In genomic region chr9:57254061-57254460, GRCm38 (mm10) we compare ENCODE assay signal across 25 mouse cellular contexts. TPM values are rescaled to one million over a fixed set of nuclear protein-coding genes. Genes with fewer than 3 reads are reported as not detected.
DNase-seq lines count a peak whose midpoint lies in the region; TF ChIP-seq lines count a peak whose summit lies in the region.
"Had no signal": no experiment of that assay in that cellular context is flagged by ENCODE, and none has a peak within 500 bp of the region (broad histone marks: within the 10 kb centered on the region; RNA-seq: fewer than 3 reads in every experiment).

No protein-coding gene starts in this region.

- no peak for TF ChIP-seq CTCF in kidney, adult 2 months (conservative IDR thresholded peaks at IDR 0.05; ENCODE audit: insufficient read depth, insufficient read length, low read depth, low read length)

- H3K27ac ChIP-seq in kidney, adult 2 months (ENCODE audit: insufficient read depth, low read depth, low read length): no peak overlapping the region
- H3K27ac ChIP-seq: embryonic facial prominence, embryonic 13.5 days; forebrain, embryonic 13.5 days; heart, adult 2 months; heart, embryonic 15.5 days; hindbrain, embryonic 13.5 days had no signal

- TF ChIP-seq POLR2A in kidney, adult 2 months (IDR thresholded peaks at IDR 0.05; ENCODE audit: low read depth, low read length): no peak

- no peak overlapping the region for H3K4me3 ChIP-seq in kidney, adult 2 months (ENCODE audit: insufficient read depth, low read depth, low read length)
- H3K4me3 ChIP-seq: embryonic facial prominence, embryonic 13.5 days; forebrain, embryonic 13.5 days; heart, adult 2 months; heart, embryonic 15.5 days; hindbrain, embryonic 13.5 days had no signal

- 57% methylated on average over 7 of the region's 7 CpGs for WGBS in kidney, adult 2 months

- no peaks in the 10 kb centered on the region; the same call in 1 of the 2 replicates for H3K36me3 ChIP-seq in kidney, adult 2 months (ENCODE audit: control insufficient read depth, insufficient read depth, low read length)

- DNase-seq in adrenal gland, postnatal 10 days: peak; percentile 62
- no peak for DNase-seq in adrenal gland, adult 8-10 months
- peak; percentile 60 for DNase-seq in kidney, adult 2 months
- no peak for DNase-seq in kidney, adult 11 months
- DNase-seq in ovary, adult 18-20 months (ENCODE audit: low spot score): peak; percentile 60
- DNase-seq in ovary, postnatal 14 days (ENCODE audit: low spot score): no peak
- peak; percentile 57 to 72 for DNase-seq in kidney, postnatal 36 days
- DNase-seq: B cell, adult 2 months; cerebellum, adult 18-20 months; cerebellum, adult 9-11 months; cerebellum, postnatal 36 days; forebrain, postnatal 0 days; gastrocnemius, postnatal 14 days; heart, adult 2 months; heart, postnatal 14 days had no signal

- H3K27me3 ChIP-seq in kidney, adult 2 months (replicated peaks; ENCODE audit: control insufficient read depth, insufficient read depth, low read length): no peaks in the 10 kb centered on the region
- H3K27me3 ChIP-seq: embryonic facial prominence, embryonic 13.5 days; forebrain, embryonic 13.5 days; heart, embryonic 15.5 days; hindbrain, embryonic 13.5 days had no signal

- H3K4me1 ChIP-seq in kidney, adult 2 months (ENCODE audit: control insufficient read depth, insufficient read depth, low read length): peaks cover 5% of the 10 kb centered on the region; the same call in 1 of the 2 replicates
- H3K4me1 ChIP-seq: forebrain, embryonic 13.5 days; hindbrain, embryonic 13.5 days had no signal

RNA-seq across cellular contexts. Expression of gene 1700017B05Rik, which starts 8.4 kb away (rescaled TPM):
- total RNA-seq in adrenal gland, postnatal 10 days (2021): 10 to 100 TPM; 38.2 to 40.2 TPM
- 10 to 100 TPM; 41.3 to 76.8 (median 50.9) TPM for total RNA-seq in adrenal gland, adult 8-10 months (2022)
- 9.5 TPM in 2 replicates for polyA plus RNA-seq in kidney, adult 2 months (2012; rRNA removed)

RNA-seq across cellular contexts. Expression of gene Trcg1, which starts 17.7 kb away (rescaled TPM):
- not detected for total RNA-seq in adrenal gland, postnatal 10 days (2021)
- not detected for total RNA-seq in adrenal gland, adult 8-10 months (2022)
- not detected in 2 replicates for polyA plus RNA-seq in kidney, adult 2 months (2012; rRNA removed)
- total RNA-seq: forebrain, postnatal 0 days; gastrocnemius, adult 18-20 months; gastrocnemius, postnatal 14 days; heart, adult 2 months; heart, postnatal 14 days; hematopoietic stem cell, adult 5-6 weeks had no signal
- polyA plus RNA-seq: CD4-positive, CD25-positive, alpha-beta regulatory T cell, adult 4 months; embryonic facial prominence, embryonic 13.5 days; forebrain, embryonic 13.5 days; forebrain, postnatal 0 days; G1E; gonadal fat pad, adult 2 months; heart, adult 2 months; heart, embryonic 11.5 days; heart, embryonic 15.5 days; hindbrain, embryonic 13.5 days had no signal

Comparison
In these comparisons a context has a peak if more than half of its experiments do, and no peak if none do; other contexts are left out.
1. DNase-seq: peak in adrenal gland, postnatal 10 days (single experiment), kidney, adult 2 months (single experiment), ovary, adult 18-20 months (single experiment) and kidney, postnatal 36 days (2 of 2); none in adrenal gland, adult 8-10 months (single experiment), kidney, adult 11 months (single experiment) and ovary, postnatal 14 days (single experiment).